Mouse (Mus musculus) forebrain, embryonic 11.5 days (tissue): ENCODE measurements around the gene Mgrn1. TPM values are rescaled to one million over a fixed set of nuclear protein-coding genes. Genes with fewer than 3 reads are reported as not detected.
A peak's percentile ranks its signal among the peaks of the same experiment; 100 is the strongest.

Experiments
- ATAC-seq: fragments of 200-750 bp; cut with Nextera tagmentation; replicated peaks from 2 replicates; pipeline ENCODE4 v1.8.0; 2017; ENCODE audit warnings: moderate TSS enrichment; ENCODE audit not compliant: low FRiP score
- DNase-seq: peaks from one replicate; pipeline ENCODE4 v3.0.0-alpha.2; 2017; ENCODE audit warnings: low spot score
- H3K27ac ChIP-seq: fragments of 300-500 bp; sonication (generic); 2 replicates; pipeline ENCODE4 v1.5.1; 2014; ENCODE audit warnings: low read depth, low read length
- H3K27me3 ChIP-seq: fragments of 300-500 bp; sonication (generic); 2 replicates; pipeline ENCODE4 v1.6.1; 2014; ENCODE audit warnings: mild to moderate bottlenecking, low read length, mixed read lengths; ENCODE audit not compliant: control insufficient read depth, insufficient read depth
- H3K36me3 ChIP-seq: fragments of 300-500 bp; sonication (generic); 2 replicates; pipeline ENCODE4 v1.6.1; 2014; ENCODE audit warnings: mild to moderate bottlenecking, low read length, moderate library complexity, mixed read lengths; ENCODE audit not compliant: control insufficient read depth, insufficient read depth
- H3K4me1 ChIP-seq: fragments of 300-500 bp; sonication (generic); replicated peaks from 2 replicates; pipeline ENCODE4 v1.6.1; 2014; ENCODE audit warnings: low read length, mixed read lengths; ENCODE audit not compliant: control insufficient read depth, insufficient read depth
- H3K4me2 ChIP-seq: fragments of 300-500 bp; sonication (generic); 2 replicates; pipeline ENCODE4 v1.6.1; 2014; ENCODE audit warnings: low read depth, mild to moderate bottlenecking, low read length, moderate library complexity, mixed read lengths; ENCODE audit not compliant: severe bottlenecking
- H3K4me3 ChIP-seq: fragments of 300-500 bp; sonication (generic); 2 replicates; pipeline ENCODE4 v1.5.1; 2014; ENCODE audit warnings: low read depth, low read length
- H3K9ac ChIP-seq: fragments of 300-500 bp; sonication (generic); 2 replicates; pipeline ENCODE4 v1.6.1; 2014; ENCODE audit warnings: low read length
- H3K9me3 ChIP-seq: fragments of 300-500 bp; sonication (generic); 2 replicates; pipeline ENCODE4 v1.6.1; 2016; ENCODE audit warnings: low read length, mixed read lengths; ENCODE audit not compliant: control insufficient read depth
- WGBS: fragments of 180-500 bp; shearing (Covaris S2); extraction: QIAGEN DNeasy Blood & Tissue Kit; methylation state at CpG from one replicate; pipeline ENCODE4 v1.1.7; 2014; 5-methylcytosine and 5-hydroxymethylcytosine counted together
- polyA plus RNA-seq: library from polyadenylated mRNA; unstranded; fragments of >200 nt; fragmentation: Nextera tagmentation; extraction: Ambion mirVana; gene quantifications from 2 replicates; pipeline ENCODE4 v1.2.1, GENCODE M21; 2014

Gene Mgrn1
- polyA plus RNA-seq, 1 experiment from 2014 or later, result 69.9 TPM

- Histone ChIP-seq H3K27ac (no peak overlapping the region), H3K36me3 (peaks cover 11% of the 10 kb centered on the region), H3K4me3 (no peak overlapping the region), H3K27me3 (no peaks in the 10 kb centered on the region), H3K9me3 (no peaks in the 10 kb centered on the region), H3K4me2 (no peak overlapping the region), H3K4me1 (no peaks in the 10 kb centered on the region), H3K9ac (no peak overlapping the region)
- WGBS, result 79% methylated on average over 4 of the region's 4 CpGs
- ATAC-seq, result no peak
- no peak for DNase-seq
Observed at GRCm38 (mm10) chr16:4945415-4945814, 59.4 kb downstream of the Mgrn1 start.

- no peaks in the 10 kb centered on the region for H3K27me3 ChIP-seq
- ATAC-seq, result no peak
- H3K4me2 ChIP-seq, result no peak overlapping the region
- 85% methylated on average over 3 of the region's 3 CpGs for WGBS
- no peak overlapping the region for H3K9ac ChIP-seq
- no peaks in the 10 kb centered on the region for H3K9me3 ChIP-seq
- DNase-seq, result no peak
- no peak overlapping the region for H3K4me3 ChIP-seq
- no peaks in the 10 kb centered on the region for H3K4me1 ChIP-seq
- H3K36me3 ChIP-seq, result peaks cover 9% of the 10 kb centered on the region
- no peak overlapping the region for H3K27ac ChIP-seq
Observed at GRCm38 (mm10) chr16:4946155-4946554, 60.1 kb downstream of the Mgrn1 start.

GRCm38 (mm10) chr16:4947378-4947777, 61.3 kb downstream of the Mgrn1 start:
- no peaks in the 10 kb centered on the region for H3K27me3 ChIP-seq
- H3K36me3 ChIP-seq, result peaks cover 11% of the 10 kb centered on the region
- no peak overlapping the region for H3K9ac ChIP-seq
- no peak for DNase-seq
- no peaks in the 10 kb centered on the region for H3K4me1 ChIP-seq
- no peak overlapping the region for H3K4me2 ChIP-seq
- 95% methylated on average over 4 of the region's 4 CpGs for WGBS
- H3K27ac ChIP-seq, result no peak overlapping the region
- H3K4me3 ChIP-seq, result no peak overlapping the region
- no peak for ATAC-seq
- no peaks in the 10 kb centered on the region for H3K9me3 ChIP-seq

GRCm38 (mm10) chr16:4956609-4957008, 70.6 kb downstream of the Mgrn1 start:
- H3K4me1 ChIP-seq, result no peaks in the 10 kb centered on the region
- 93% methylated on average over 3 of the region's 3 CpGs for WGBS
- H3K9ac ChIP-seq, result no peak overlapping the region
- H3K27ac ChIP-seq, result no peak overlapping the region
- H3K9me3 ChIP-seq, result no peaks in the 10 kb centered on the region
- no peak overlapping the region for H3K4me3 ChIP-seq
- DNase-seq (no peak), ATAC-seq (no peak)
- peaks cover 9% of the 10 kb centered on the region; the same call in 1 of the 2 replicates for H3K36me3 ChIP-seq
- H3K4me2 ChIP-seq, result no peak overlapping the region
- no peaks in the 10 kb centered on the region for H3K27me3 ChIP-seq

- 96% methylated on average over 3 of the region's 3 CpGs for WGBS
- H3K27me3 ChIP-seq, result no peaks in the 10 kb centered on the region
- H3K9me3 ChIP-seq, result no peaks in the 10 kb centered on the region
- H3K4me1 ChIP-seq, result no peaks in the 10 kb centered on the region
- no peak overlapping the region for H3K27ac ChIP-seq
- no peak overlapping the region for H3K9ac ChIP-seq
- peaks cover 7% of the 10 kb centered on the region; the same call in 1 of the 2 replicates for H3K36me3 ChIP-seq
- no peak overlapping the region for H3K4me2 ChIP-seq
- DNase-seq, result no peak
- H3K4me3 ChIP-seq, result no peak overlapping the region
- ATAC-seq, result no peak
Observed at GRCm38 (mm10) chr16:4957446-4957845, 71.4 kb downstream of the Mgrn1 start.

DNA sequence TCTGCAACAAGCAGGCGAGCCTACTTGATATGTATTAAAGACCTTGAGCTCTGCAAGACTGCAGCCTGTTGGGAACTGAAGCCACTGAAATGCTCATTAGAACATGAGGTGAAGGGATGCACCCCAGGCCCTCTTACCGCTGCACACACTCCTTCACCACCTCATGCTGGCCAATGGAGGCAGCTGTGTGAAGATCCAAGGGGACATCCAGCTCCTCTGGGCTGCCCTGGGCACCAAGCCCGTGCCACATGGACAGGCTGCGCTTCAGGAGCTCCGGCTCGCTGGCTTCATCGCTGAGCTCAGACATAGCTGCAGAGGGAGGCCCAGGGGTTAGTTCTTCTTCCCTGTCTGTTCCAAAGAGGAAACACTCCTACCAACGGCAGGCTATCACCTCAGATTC, 74.2 kb downstream of the Mgrn1 start:
- H3K27ac ChIP-seq, result no peak overlapping the region
- peaks cover 2% of the 10 kb centered on the region; the same call in 1 of the 2 replicates for H3K36me3 ChIP-seq
- no peak overlapping the region for H3K4me2 ChIP-seq
- no peak overlapping the region for H3K9ac ChIP-seq
- no peak overlapping the region for H3K4me3 ChIP-seq
- ATAC-seq (no peak), DNase-seq (no peak)
- 96% methylated on average over 8 of the region's 8 CpGs for WGBS
- peaks cover 3% of the 10 kb centered on the region for H3K4me1 ChIP-seq
- H3K9me3 ChIP-seq, result no peaks in the 10 kb centered on the region
- H3K27me3 ChIP-seq, result no peaks in the 10 kb centered on the region

DNA sequence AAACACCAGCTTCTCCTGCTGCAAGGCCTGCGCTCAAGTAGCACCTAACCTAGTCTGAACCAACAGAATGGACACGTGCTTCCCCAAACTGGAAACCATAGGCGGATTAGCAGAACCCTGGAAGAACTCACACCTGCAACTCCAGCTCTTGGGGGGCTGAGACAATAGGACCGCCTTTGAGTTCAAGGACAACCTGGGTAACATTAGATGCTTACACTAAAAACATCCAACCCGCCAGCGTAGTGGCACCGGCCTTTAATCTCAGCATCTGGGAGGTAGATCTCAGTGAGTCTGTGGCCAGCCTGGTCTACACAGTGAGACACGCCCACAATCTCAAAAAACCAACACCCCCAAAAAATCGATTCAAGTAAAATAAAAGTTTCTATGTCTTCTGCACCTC, 77.3 kb downstream of the Mgrn1 start:
- no peaks in the 10 kb centered on the region for H3K9me3 ChIP-seq
- H3K4me2 ChIP-seq, result peak overlapping the region; percentile 84
- WGBS, result 45% methylated on average over 9 of the region's 9 CpGs
- H3K9ac ChIP-seq, result peak overlapping the region; percentile 77
- peak overlapping the region; percentile 79 for H3K4me3 ChIP-seq
- DNase-seq, result no peak
- peaks cover 4% of the 10 kb centered on the region for H3K4me1 ChIP-seq
- no peak for ATAC-seq
- H3K27me3 ChIP-seq, result no peaks in the 10 kb centered on the region
- H3K36me3 ChIP-seq, result no peaks in the 10 kb centered on the region; the same call in 1 of the 2 replicates
- H3K27ac ChIP-seq, result no peak overlapping the region

DNA sequence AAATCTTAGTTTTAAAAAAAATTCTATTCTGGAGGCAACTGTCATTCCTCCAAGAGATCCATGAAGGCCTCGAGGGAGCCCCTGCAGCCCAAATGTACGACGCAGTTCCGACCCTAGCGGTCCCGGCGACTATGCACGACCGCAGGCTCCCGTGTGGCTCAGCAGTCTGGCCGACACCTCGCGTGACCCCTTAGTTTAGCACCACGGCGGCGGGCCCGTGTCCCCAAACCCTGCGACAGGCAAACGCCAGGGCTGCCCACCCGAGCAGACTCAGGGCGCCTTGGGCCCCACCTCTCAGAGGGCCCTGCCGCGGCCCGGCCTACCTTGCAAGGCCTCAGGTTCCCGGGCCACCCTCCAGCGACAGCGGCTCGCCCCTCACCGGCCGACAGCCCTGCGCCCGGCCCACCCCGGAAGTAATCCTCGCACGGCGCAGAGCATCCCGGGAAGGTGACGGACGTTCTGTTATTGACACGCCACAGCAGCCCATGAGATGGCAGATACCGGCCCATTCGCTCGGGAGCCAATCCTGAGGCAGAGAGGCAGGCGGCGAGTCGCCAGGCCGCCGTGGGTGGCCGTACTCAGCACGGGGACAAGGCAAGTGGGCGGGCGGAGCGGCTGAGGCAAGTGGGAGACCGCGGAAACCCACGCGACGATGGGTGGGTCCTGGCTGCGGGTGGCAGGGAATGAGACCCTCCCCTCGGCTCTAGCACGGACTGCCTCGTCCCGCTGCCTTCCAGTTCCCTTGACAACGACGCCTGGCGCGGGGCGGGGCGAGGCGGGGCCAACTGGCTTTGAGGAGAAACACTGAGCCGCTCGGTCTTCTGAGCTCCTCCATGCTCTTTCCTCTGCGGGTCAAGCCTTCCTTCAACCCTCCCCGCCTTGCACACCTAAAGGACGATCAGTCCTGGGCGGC, 78.0 kb downstream of the Mgrn1 start, which contains the start of gene Anks3:
TSS of gene Anks3 (minus strand) at position 409 of the 913 bp plus-strand sequence.
- Histone ChIP-seq H3K4me1 (peaks cover 4% of the 10 kb centered on the region), H3K36me3 (no peaks in the 10 kb centered on the region; the same call in 1 of the 2 replicates), H3K4me2 (peak within 1 kb of the TSS; percentile 84), H3K9ac (peak within 1 kb of the TSS; percentile 77), H3K9me3 (no peaks in the 10 kb centered on the region), H3K27me3 (no peaks in the 10 kb centered on the region), H3K27ac (peak within 1 kb of the TSS; percentile 81), H3K4me3 (peak within 1 kb of the TSS; percentile 79)
- WGBS, result under 1% methylated on average over 75 of the region's 76 CpGs
- peak; percentile 96 for DNase-seq
- ATAC-seq, result peak; percentile 99
